Mouse (Mus musculus) stomach, postnatal 0 days (tissue): ENCODE results near the gene Dlec1.

Source experiments
- CTCF ChIP-seq: IDR thresholded peaks from 2 replicates; pipeline ENCODE4 v1.5.1; 2016; ENCODE audit warnings: antibody characterized with exemption, low read depth, mild to moderate bottlenecking, moderate library complexity
- EP300 ChIP-seq: optimal IDR thresholded peaks from 2 replicates; pipeline ENCODE3; 2016; ENCODE audit warnings: antibody characterized with exemption

DNA sequence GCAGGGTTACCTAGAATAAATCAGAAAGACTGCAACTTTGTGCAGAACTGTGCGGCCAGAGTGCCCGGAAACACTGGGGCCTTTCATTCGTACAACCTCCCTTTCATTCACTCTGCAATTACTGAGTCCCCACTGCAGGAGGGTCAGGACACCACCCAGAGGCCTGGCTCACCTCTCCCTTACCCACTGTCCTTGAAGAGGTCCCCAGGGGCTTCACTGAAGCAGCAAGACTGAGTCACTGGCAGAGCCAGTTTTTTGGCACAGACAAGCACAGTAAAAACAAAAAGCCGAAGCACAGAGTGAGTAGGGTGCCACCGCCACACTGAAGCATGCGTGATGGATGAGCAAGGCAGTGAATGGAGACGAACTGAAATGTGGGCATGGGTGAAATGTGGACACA, 12.8 kb upstream of the Dlec1 start:
- TF ChIP-seq CTCF (no peak), EP300 (no peak)
